Mouse (Mus musculus): Measurements from ENCODE around the gene Rtca.

DNA sequence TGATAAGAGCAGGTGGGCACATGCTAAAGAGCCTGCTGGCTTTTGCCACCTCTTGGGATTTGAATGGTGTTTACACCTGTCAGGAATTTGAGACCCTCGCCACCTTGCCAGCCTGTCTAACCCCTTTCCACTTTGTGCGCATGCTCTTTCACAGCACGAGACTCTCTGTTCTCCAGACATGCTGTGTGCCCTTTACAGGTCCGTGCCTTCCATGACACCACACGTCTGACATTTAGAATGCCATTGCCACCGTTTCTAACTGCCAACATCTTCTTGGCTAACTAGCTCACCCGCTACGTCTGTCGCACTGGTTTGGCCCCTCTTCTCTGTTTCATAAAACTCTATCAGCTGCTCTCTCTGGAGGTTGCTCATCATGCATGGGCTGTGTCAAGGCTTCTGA is 63.7 kb downstream of the Rtca start:
- no peak for TF ChIP-seq CTCF (IDR thresholded peaks at IDR 0.05; ENCODE audit: borderline replicate concordance, extremely low read depth, insufficient read depth, insufficient read length)
- no peak for TF ChIP-seq POLR2A (IDR thresholded peaks at IDR 0.05; ENCODE audit: borderline replicate concordance, extremely low read depth, insufficient read depth, insufficient read length, poor library complexity, severe bottlenecking)
